Mouse (Mus musculus) C2C12 (cell line): ENCODE data around the gene Glb1l. TPM values are rescaled to one million over a fixed set of nuclear protein-coding genes. Genes with fewer than 3 reads are reported as not detected.

Experiments used
- H3K27me3 ChIP-seq: one replicate; pipeline ENCODE4 v1.6.1; 2011; ENCODE audit not compliant: control insufficient read depth, insufficient read depth, insufficient read length
- H3K36me3 ChIP-seq: one replicate; pipeline ENCODE4 v1.6.1; 2011; ENCODE audit not compliant: control insufficient read depth, insufficient read depth
- H3K4me3 ChIP-seq: one replicate; pipeline ENCODE4 v1.5.1; 2011; ENCODE audit warnings: mild to moderate bottlenecking, control low read depth; ENCODE audit not compliant: poor library complexity, insufficient read depth, severe bottlenecking
- H3K79me2 ChIP-seq: one replicate; pipeline ENCODE4 v1.6.1; 2011; ENCODE audit not compliant: control insufficient read depth, insufficient read depth
- H3K79me3 ChIP-seq: one replicate; pipeline ENCODE4 v1.6.1; 2011; ENCODE audit warnings: low read depth, control low read depth
- H3ac ChIP-seq: one replicate; pipeline ENCODE3; 2011; ENCODE audit warnings: low read depth; ENCODE audit not compliant: control insufficient read depth, insufficient read length
- CEBPB ChIP-seq: IDR thresholded peaks from one replicate; pipeline ENCODE4 v1.6.1; 2011; ENCODE audit warnings: low read depth, mild to moderate bottlenecking, control low read depth, moderate library complexity
- CTCF ChIP-seq: IDR thresholded peaks from one replicate; pipeline ENCODE4 v1.5.1; 2011; ENCODE audit not compliant: control insufficient read depth, insufficient read depth, insufficient read length
- FOSL1 ChIP-seq: IDR thresholded peaks from one replicate; pipeline ENCODE4 v1.8.0; 2011; ENCODE audit warnings: mild to moderate bottlenecking, low read length; ENCODE audit not compliant: poor library complexity, insufficient read depth, severe bottlenecking
- MAX ChIP-seq: IDR thresholded peaks from one replicate; pipeline ENCODE4 v1.6.1; 2011; ENCODE audit warnings: mild to moderate bottlenecking, control low read depth
- MYOD1 ChIP-seq: IDR thresholded peaks from one replicate; pipeline ENCODE4 v1.6.1; 2011; ENCODE audit warnings: low read depth; ENCODE audit not compliant: control insufficient read depth, insufficient read length
- MYOG ChIP-seq: IDR thresholded peaks from one replicate; pipeline ENCODE4 v1.6.1; 2011; ENCODE audit not compliant: control insufficient read depth, insufficient read length; ENCODE audit errors: extremely low read depth
- USF1 ChIP-seq: IDR thresholded peaks from one replicate; pipeline ENCODE4 v1.6.1; 2011; ENCODE audit warnings: low read depth, mild to moderate bottlenecking, control low read depth, moderate library complexity
- microRNA-seq: library from miRNA; unstranded; fragments of <30 nt; microRNA quantifications from one replicate; pipeline ENCODE4, GENCODE M21; 2019; ENCODE audit warnings: borderline microRNAs expressed
- polyA plus RNA-seq: library from polyadenylated mRNA; unstranded; fragments of >200 nt; fragmentation: generic; extraction: Trizol; gene quantifications from one replicate; pipeline ENCODE4 v1.2.1, GENCODE M21; 2012; ENCODE audit warnings: missing spikeins

Glb1l gene
- polyA plus RNA-seq, 1 experiment = 1.3 TPM

DNA sequence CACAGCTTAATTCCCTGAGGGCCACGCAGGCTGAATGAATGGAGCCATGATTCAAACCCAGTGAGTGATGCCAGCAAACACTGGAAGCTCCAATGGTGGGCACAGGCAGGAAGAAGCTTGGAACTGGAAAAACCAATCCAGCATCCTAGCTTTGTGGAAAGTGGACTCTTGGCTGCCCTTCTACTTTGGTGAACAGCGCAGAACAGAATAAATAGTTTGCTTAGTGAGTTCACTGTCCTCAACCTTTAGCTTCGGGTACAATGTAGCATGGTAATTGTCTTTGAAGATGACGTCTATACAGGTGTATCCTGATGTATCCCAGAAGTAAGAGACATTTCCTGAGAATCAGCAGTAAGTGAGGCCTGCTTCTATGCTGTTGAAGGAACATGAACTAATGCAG lies 61.9 kb downstream of the Glb1l start:
- Histone ChIP-seq H3K79me3 (peaks cover 7% of the 10 kb centered on the region), H3K4me3 (no peak overlapping the region), H3K27me3 (no peaks in the 10 kb centered on the region), H3ac (no peak overlapping the region), H3K79me2 (peaks cover 12% of the 10 kb centered on the region), H3K36me3 (peaks cover 48% of the 10 kb centered on the region)
- TF ChIP-seq MAX = no peak
- no peak for TF ChIP-seq CTCF
- no peak for TF ChIP-seq FOSL1
- TF ChIP-seq MYOD1 = no peak
- TF ChIP-seq USF1 = no peak
- no peak for TF ChIP-seq MYOG
- no peak for TF ChIP-seq CEBPB

Small RNA genes lying within 50 kb of the gene (microRNA-seq; reads per million reads assigned to microRNA genes)
- not detected for gene Gm27943

Other genes starting within 250 kb of the Glb1l start
- gene Nhej1, start 85.6 kb downstream of the Glb1l start, polyA plus RNA-seq = 5.2 TPM
- gene Slc23a3, start 76.9 kb downstream of the Glb1l start, polyA plus RNA-seq = 0.08 TPM
- 25.8 TPM for gene Cnppd1, start 68.1 kb downstream of the Glb1l start, polyA plus RNA-seq
- 37.5 TPM for gene Retreg2, start 68.0 kb downstream of the Glb1l start, polyA plus RNA-seq
- 23.6 TPM for gene Zfand2b, start 42.2 kb downstream of the Glb1l start, polyA plus RNA-seq
- gene Abcb6, start 30.4 kb downstream of the Glb1l start, polyA plus RNA-seq = 34.9 TPM
- 4.0 TPM for gene Ankzf1, start 18.7 kb downstream of the Glb1l start, polyA plus RNA-seq
- 16.8 TPM for gene Atg9a, start 18.6 kb downstream of the Glb1l start, polyA plus RNA-seq
- gene Stk16, start within 50 bp of the Glb1l start, polyA plus RNA-seq = 110 TPM
- 167 TPM for gene Tuba4a, start 9.1 kb upstream of the Glb1l start, polyA plus RNA-seq
- not detected for gene A630095N17Rik, start 21.3 kb upstream of the Glb1l start, polyA plus RNA-seq
- gene Dnajb2, start 25.6 kb upstream of the Glb1l start, polyA plus RNA-seq = 27.7 TPM
- gene Ptprn, start 53.7 kb upstream of the Glb1l start, polyA plus RNA-seq = 15.3 TPM
- not detected for gene Resp18, start 67.6 kb upstream of the Glb1l start, polyA plus RNA-seq
- 134 TPM for gene Dnpep, start 107.2 kb upstream of the Glb1l start, polyA plus RNA-seq
- 657 TPM for gene Des, start 149.5 kb upstream of the Glb1l start, polyA plus RNA-seq
- 29.4 TPM for gene Speg, start 164.5 kb upstream of the Glb1l start, polyA plus RNA-seq
- 78.8 TPM for gene Gmppa, start 225.1 kb upstream of the Glb1l start, polyA plus RNA-seq
- gene Asic4, start 239.6 kb upstream of the Glb1l start, polyA plus RNA-seq = 0.05 TPM